Mouse (Mus musculus) ES-E14 (cell line): ENCODE measurements at regions not wholly inside any gene's neighbourhood (a gene's known extent, or its start where the extent isn't known, plus 50 kb on each side); places are given as distances from the start of the nearest gene placed in this dataset.

Source experiments
- CHD2 ChIP-seq: IDR thresholded peaks from 2 replicates; pipeline ENCODE4 v1.6.1; 2014; ENCODE audit warnings: mild to moderate bottlenecking, low read depth, low read length, inconsistent platforms
- HCFC1 ChIP-seq: IDR thresholded peaks from 2 replicates; pipeline ENCODE4 v1.6.1; 2012; ENCODE audit warnings: low read length, inconsistent platforms, borderline replicate concordance; ENCODE audit not compliant: insufficient read depth
- MAFK ChIP-seq: IDR thresholded peaks from 2 replicates; pipeline ENCODE4 v1.6.1; 2014; ENCODE audit warnings: mild to moderate bottlenecking, low read depth, low read length, inconsistent platforms; ENCODE audit not compliant: insufficient read depth
- ZC3H11A ChIP-seq: IDR thresholded peaks from 2 replicates; pipeline ENCODE4 v1.6.1; 2012; ENCODE audit warnings: low read depth, mild to moderate bottlenecking, inconsistent platforms, low read length, borderline replicate concordance
- ZNF384 ChIP-seq: IDR thresholded peaks from 2 replicates; pipeline ENCODE4 v1.6.1; 2012; ENCODE audit warnings: low read depth, low read length, inconsistent platforms

DNA sequence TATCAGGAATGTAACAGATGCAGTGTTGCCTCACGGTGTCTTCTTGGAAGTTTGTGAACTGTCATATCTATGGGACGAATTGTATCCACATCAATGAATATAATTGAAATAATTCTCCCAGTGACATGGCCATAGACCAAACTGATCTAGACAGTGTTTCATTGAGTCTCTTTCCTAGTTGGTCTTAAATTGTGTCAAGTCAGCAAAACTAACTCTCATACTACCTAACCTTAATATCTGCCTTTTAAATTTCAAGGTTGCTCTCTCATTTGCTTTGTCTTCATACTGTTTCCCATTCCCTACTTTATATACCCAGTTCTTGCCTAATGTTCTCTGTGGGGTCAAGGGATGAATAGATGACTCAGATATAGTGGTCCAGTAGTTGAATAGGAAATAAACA lies 397.9 kb upstream of the Gm765 start:
- TF ChIP-seq CHD2 (no peak), MAFK (peak; percentile 91), HCFC1 (no peak), ZC3H11A (no peak), ZNF384 (no peak)
